Mouse (Mus musculus) liver, postnatal 0 days (tissue): ENCODE measurements at regions not wholly inside any gene's neighbourhood (a gene's known extent, or its start where the extent isn't known, plus 50 kb on each side); places are given as distances from the start of the nearest gene placed in this dataset.

Experiments
- ATAC-seq: fragments of 200-750 bp; cut with Nextera tagmentation; 2 replicates; pipeline ENCODE4 v1.8.0; 2017; ENCODE audit warnings: mild to moderate bottlenecking, moderate library complexity
- DNase-seq: peaks from one replicate; pipeline ENCODE4 v3.0.0-alpha.2; 2016
- H3K27ac ChIP-seq: fragments of 300-500 bp; sonication (generic); 2 replicates; pipeline ENCODE4 v1.5.1; 2014; ENCODE audit warnings: antibody characterized with exemption, moderate library complexity, mild to moderate bottlenecking, low read depth
- H3K27me3 ChIP-seq: fragments of 300-500 bp; sonication (generic); 2 replicates; pipeline ENCODE4 v1.6.1; 2014; ENCODE audit warnings: low read length, control low read depth, mixed read lengths; ENCODE audit not compliant: insufficient read depth
- H3K36me3 ChIP-seq: fragments of 300-500 bp; sonication (generic); replicated peaks from 2 replicates; pipeline ENCODE4 v1.6.1; 2014; ENCODE audit warnings: mild to moderate bottlenecking, control low read depth, low read length, moderate library complexity, mixed read lengths; ENCODE audit not compliant: insufficient read depth
- H3K4me1 ChIP-seq: fragments of 300-500 bp; sonication (generic); 2 replicates; pipeline ENCODE4 v1.6.1; 2014; ENCODE audit warnings: antibody characterized with exemption, mild to moderate bottlenecking, control low read depth; ENCODE audit not compliant: insufficient read depth
- H3K4me2 ChIP-seq: fragments of 300-500 bp; sonication (generic); 2 replicates; pipeline ENCODE4 v1.6.1; 2014; ENCODE audit warnings: low read depth, mild to moderate bottlenecking, low read length, moderate library complexity, mixed read lengths
- H3K4me3 ChIP-seq: fragments of 300-500 bp; sonication (generic); 2 replicates; pipeline ENCODE4 v1.5.1; 2014; ENCODE audit warnings: low read depth, low read length
- H3K9ac ChIP-seq: fragments of 300-500 bp; sonication (generic); replicated peaks from 2 replicates; pipeline ENCODE4 v1.6.1; 2014; ENCODE audit warnings: mild to moderate bottlenecking, moderate library complexity
- H3K9me3 ChIP-seq: fragments of 300-500 bp; sonication (generic); 2 replicates; pipeline ENCODE4 v1.6.1; 2016; ENCODE audit warnings: mild to moderate bottlenecking, control low read depth, low read length, mixed read lengths
- CTCF ChIP-seq: sonication (generic); IDR thresholded peaks from 2 replicates; pipeline ENCODE4 v1.5.1; 2016; ENCODE audit warnings: antibody characterized with exemption, low read depth
- EP300 ChIP-seq: IDR thresholded peaks from 2 replicates; pipeline ENCODE4 v1.6.1; 2016; ENCODE audit warnings: antibody characterized with exemption, low read depth, mild to moderate bottlenecking
- WGBS: fragments of 180-500 bp; shearing (Covaris S2); extraction: QIAGEN DNeasy Blood & Tissue Kit; methylation state at CpG from one replicate; pipeline ENCODE4 v1.1.7; 2014; ENCODE audit not compliant: insufficient replicate concordance; 5-methylcytosine and 5-hydroxymethylcytosine counted together

DNA sequence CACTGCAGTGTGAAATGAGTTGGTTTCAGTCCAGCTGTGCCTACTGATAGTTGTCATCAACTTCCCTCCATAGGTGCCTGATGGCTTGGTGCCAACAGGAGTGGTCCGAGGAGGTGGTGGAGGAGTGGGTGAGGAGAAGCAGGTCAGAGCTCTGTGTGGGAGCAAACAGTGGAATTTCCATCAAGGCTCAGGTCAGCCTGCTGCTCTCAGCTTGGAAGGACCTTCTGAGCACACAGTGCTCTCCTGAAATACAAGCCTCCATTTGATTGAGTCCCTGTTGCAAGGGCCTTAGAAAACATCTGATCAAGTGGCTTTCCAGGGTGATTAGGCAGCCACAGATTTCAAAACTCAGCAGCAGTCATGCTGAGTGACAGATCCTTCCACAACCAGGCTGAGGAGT lies 314.8 kb upstream of the Gcfc2 start:
- no peaks in the 10 kb centered on the region for H3K9me3 ChIP-seq
- no peak overlapping the region for H3K4me3 ChIP-seq
- ATAC-seq (no peak), DNase-seq (no peak)
- H3K4me2 ChIP-seq = no peak overlapping the region
- no peaks in the 10 kb centered on the region for H3K27me3 ChIP-seq
- no peaks in the 10 kb centered on the region for H3K36me3 ChIP-seq
- no peak overlapping the region for H3K9ac ChIP-seq
- 55% methylated on average over 1 of the region's 1 CpGs for WGBS
- no peak for TF ChIP-seq EP300
- no peak for TF ChIP-seq CTCF
- H3K27ac ChIP-seq = no peak overlapping the region
- H3K4me1 ChIP-seq = no peaks in the 10 kb centered on the region

DNA sequence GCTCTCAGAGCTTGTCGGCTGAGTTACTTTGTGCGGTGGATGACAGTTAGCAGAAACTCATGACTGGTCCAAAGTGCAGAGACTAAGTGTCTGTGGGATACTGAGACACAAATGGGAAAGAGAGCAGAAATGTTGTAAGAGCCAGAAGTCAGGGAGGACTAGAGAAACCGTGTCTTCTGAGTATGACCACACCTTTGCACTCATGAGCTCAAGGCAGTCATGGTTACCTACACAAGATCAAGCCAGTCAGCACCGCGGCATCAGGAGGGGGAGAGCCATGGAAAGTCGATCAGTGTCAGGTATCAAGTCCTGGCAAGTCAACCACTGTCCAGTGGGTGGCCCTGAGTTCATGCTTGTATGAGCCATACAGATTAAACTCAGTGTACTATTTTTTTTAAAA lies 311.5 kb upstream of the Gcfc2 start:
- WGBS = 73% methylated on average over 6 of the region's 6 CpGs
- H3K9me3 ChIP-seq = no peaks in the 10 kb centered on the region
- no peaks in the 10 kb centered on the region for H3K36me3 ChIP-seq

DNA sequence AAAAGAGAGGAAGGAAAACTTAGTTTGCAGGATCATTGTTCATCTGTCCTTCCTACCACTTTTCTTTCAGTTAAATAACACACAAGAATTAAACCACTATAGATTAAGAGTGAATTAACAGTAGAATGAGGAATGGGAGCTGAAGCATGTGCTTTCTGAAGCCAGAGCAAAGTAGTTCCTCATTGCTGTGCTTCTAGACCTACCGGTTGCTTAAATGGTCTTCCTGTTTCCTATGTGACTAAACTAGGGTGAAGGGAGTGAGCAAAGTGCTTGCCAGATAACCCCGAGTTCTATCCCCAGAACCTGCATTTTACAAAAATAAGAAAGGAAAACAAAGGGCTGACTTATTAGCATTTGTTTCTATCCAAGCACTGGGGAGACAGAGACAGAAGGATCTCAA lies 305.5 kb upstream of the Gcfc2 start:
- no peak overlapping the region for H3K4me3 ChIP-seq
- H3K4me1 ChIP-seq = no peaks in the 10 kb centered on the region
- TF ChIP-seq EP300 (no peak), CTCF (no peak)
- no peaks in the 10 kb centered on the region for H3K9me3 ChIP-seq
- 23% methylated on average over 2 of the region's 2 CpGs for WGBS
- H3K27me3 ChIP-seq = no peaks in the 10 kb centered on the region
- no peak overlapping the region for H3K27ac ChIP-seq
- DNase-seq (no peak), ATAC-seq (no peak)
- no peak overlapping the region for H3K9ac ChIP-seq
- H3K36me3 ChIP-seq = no peaks in the 10 kb centered on the region
- H3K4me2 ChIP-seq = no peak overlapping the region

More for the DNA sequence above, 311.5 kb upstream of the Gcfc2 start:
- H3K4me3 ChIP-seq = no peak overlapping the region
- H3K4me1 ChIP-seq = no peaks in the 10 kb centered on the region
- H3K27me3 ChIP-seq = no peaks in the 10 kb centered on the region
- TF ChIP-seq EP300 (no peak), CTCF (no peak)
- H3K9ac ChIP-seq = no peak overlapping the region
- DNase-seq = no peak
- H3K4me2 ChIP-seq = no peak overlapping the region
- ATAC-seq = no peak
- no peak overlapping the region for H3K27ac ChIP-seq

- no peak overlapping the region for H3K4me2 ChIP-seq
- DNase-seq = no peak
- no peaks in the 10 kb centered on the region for H3K9me3 ChIP-seq
- ATAC-seq = no peak
- H3K36me3 ChIP-seq = no peaks in the 10 kb centered on the region
- H3K4me1 ChIP-seq = no peaks in the 10 kb centered on the region
- TF ChIP-seq CTCF = no peak
- no peak for TF ChIP-seq EP300
- no peak overlapping the region for H3K27ac ChIP-seq
- H3K27me3 ChIP-seq = no peaks in the 10 kb centered on the region
- H3K4me3 ChIP-seq = no peak overlapping the region
- WGBS = 80% methylated on average over 4 of the region's 4 CpGs
- no peak overlapping the region for H3K9ac ChIP-seq
These were observed 302.4 kb upstream of the Gcfc2 start for GRCm38 (mm10) chr6:81621028-81621427.

GRCm38 (mm10) chr6:81622714-81623113 lies 300.8 kb upstream of the Gcfc2 start:
- no peaks in the 10 kb centered on the region for H3K4me1 ChIP-seq
- DNase-seq = no peak
- H3K9me3 ChIP-seq = no peaks in the 10 kb centered on the region
- H3K4me3 ChIP-seq = no peak overlapping the region
- no peak overlapping the region for H3K4me2 ChIP-seq
- no peaks in the 10 kb centered on the region for H3K27me3 ChIP-seq
- no peak for ATAC-seq
- H3K27ac ChIP-seq = no peak overlapping the region
- H3K9ac ChIP-seq = no peak overlapping the region
- 50% methylated on average over 5 of the region's 5 CpGs for WGBS
- no peaks in the 10 kb centered on the region for H3K36me3 ChIP-seq
- TF ChIP-seq EP300 = no peak
- TF ChIP-seq CTCF = no peak

GRCm38 (mm10) chr6:81625016-81625415 lies 298.5 kb upstream of the Gcfc2 start:
- no peaks in the 10 kb centered on the region for H3K27me3 ChIP-seq
- no peak for ATAC-seq
- H3K4me2 ChIP-seq = no peak overlapping the region
- no peak for TF ChIP-seq CTCF
- TF ChIP-seq EP300 = no peak
- no peak overlapping the region for H3K9ac ChIP-seq
- H3K9me3 ChIP-seq = no peaks in the 10 kb centered on the region
- no peaks in the 10 kb centered on the region for H3K4me1 ChIP-seq
- 71% methylated on average over 5 of the region's 5 CpGs for WGBS
- no peak for DNase-seq
- no peak overlapping the region for H3K27ac ChIP-seq
- no peak overlapping the region for H3K4me3 ChIP-seq
- H3K36me3 ChIP-seq = no peaks in the 10 kb centered on the region

DNA sequence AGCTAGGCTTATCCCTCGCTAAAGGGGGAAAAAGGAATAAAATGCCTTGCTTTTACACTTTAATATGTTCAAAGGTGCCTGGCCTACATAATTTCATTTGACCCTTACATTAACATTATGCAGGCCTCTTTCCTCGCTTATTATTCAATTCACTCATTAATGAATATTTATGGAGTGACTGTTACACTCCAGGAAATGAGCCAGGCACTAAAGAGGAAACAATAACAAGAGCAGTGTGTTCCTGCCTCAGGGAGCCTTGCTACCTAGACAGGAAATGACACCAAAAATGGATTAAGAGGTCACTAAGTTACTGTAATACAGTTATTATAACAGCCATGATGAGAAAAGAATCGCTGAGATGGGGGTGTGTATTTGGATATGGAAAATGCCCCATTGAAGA lies 289.9 kb upstream of the Gcfc2 start:
- 50% methylated on average over 3 of the region's 3 CpGs for WGBS
- H3K27me3 ChIP-seq = no peaks in the 10 kb centered on the region
- no peak overlapping the region for H3K4me3 ChIP-seq
- DNase-seq (no peak), ATAC-seq (no peak)
- TF ChIP-seq CTCF = no peak
- no peak for TF ChIP-seq EP300
- H3K4me1 ChIP-seq = no peaks in the 10 kb centered on the region
- no peaks in the 10 kb centered on the region for H3K9me3 ChIP-seq
- H3K4me2 ChIP-seq = no peak overlapping the region
- no peak overlapping the region for H3K27ac ChIP-seq
- no peaks in the 10 kb centered on the region for H3K36me3 ChIP-seq
- no peak overlapping the region for H3K9ac ChIP-seq
